Mouse (Mus musculus) naive thymus-derived CD4-positive, alpha-beta T cell, adult 2 months (primary cell): ENCODE data around the gene Ptx3.
"Not testable (repeated sequence)": the region's sequence is repeated elsewhere in the genome, so short reads cannot be mapped to it uniquely, and the experiment has no call there.

ENCODE experiments used
- DNase-seq: peaks from one replicate; pipeline ENCODE4 v3.0.0-alpha.2; 2011; ENCODE audit warnings: low read depth

Gene Ptx3

DNA sequence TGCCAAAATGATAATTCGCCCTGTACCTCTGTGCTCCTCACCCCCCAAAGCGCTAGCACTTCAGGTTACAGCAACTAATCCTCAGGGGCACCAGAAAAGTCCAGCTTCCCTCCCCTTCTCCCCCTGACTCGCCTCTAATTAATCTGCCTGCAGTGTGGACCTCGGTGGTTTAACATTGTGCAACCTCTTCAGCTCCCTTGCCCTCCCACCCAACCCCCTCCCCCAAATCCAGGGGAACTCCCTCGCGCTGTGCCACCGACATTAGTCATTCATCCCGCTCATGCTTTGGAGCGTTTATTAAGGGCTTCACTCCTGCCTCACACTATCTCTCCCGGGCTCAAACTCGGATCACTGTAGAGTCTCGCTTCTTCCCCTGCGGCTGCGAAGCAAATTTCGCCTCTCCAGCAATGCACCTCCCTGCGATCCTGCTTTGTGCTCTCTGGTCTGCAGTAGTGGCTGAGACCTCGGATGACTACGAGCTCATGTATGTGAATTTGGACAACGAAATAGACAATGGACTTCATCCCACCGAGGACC lies at the start of gene Ptx3:
Ptx3 (plus strand) TSS at position 256 of the 537 bp plus-strand sequence.
- DNase-seq, result no peak

DNA sequence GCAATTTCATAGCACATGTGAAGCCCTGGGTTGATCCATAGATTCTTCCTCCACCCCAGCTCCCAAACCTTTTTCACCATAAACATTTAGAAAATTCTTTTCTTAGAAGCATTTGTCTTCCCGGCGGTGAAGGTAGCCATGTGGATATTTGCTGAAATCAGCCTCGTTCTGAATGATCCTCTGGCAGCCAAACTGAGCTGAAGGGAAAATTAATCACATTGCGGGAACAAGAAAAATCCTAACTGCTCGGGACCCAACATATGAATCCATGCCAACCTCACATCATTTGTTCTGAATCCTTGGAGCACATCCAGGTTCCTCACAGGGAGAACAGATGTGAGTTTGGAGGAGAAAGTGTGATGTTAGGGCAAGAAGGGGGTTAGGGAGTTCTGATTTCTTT lies 46.8 kb upstream of the Ptx3 start:
- no peak for DNase-seq

DNA sequence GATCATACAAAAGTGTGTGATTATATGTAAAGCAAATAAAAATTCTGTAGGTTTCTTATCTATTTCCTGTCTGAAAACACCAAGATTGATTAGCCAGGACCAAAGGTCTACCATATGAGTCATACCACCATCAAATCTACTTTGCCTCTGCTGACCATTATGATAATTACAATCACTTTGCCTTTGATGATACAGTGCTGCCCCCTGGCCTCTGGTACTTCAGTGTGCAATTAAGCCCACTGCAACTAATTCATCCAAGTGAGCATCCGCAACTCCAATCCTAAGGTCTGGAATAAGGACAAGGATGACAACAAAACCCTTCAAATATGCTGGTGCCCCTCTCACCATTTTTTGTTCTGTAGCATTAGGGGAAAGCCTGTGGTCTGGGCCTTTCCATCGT lies 40.1 kb upstream of the Ptx3 start:
- no peak for DNase-seq

DNA sequence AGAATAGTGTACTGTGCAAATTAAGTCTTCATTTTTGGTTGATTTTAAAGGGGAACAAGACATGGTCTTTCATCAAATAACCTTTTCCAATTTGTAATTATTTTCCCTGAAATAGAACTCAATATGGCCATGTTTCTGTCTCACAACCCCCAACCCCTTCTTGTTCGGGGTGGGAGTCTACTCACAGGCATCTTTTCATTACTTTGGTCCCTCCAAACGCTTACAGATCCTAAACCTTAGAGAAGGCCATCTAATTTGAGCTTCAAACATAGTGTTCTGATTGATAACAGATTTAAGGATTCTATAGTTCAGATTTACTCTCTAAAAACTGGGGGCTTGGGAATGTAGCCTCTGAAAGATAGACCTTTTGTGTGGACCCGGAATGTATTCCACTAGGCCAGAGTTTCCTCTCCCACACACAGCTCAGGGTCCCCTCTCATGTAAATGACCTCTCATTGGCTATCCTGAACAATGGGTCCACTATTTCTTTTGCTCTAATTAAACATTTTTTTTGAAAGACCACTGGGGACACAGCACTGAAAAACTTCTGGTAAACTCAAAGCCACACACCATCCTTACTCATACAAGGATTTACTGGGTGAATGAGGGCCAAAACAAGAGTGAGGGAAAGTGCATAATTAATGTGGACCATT lies 25.7 kb upstream of the Ptx3 start:
- DNase-seq, result no peak

DNA sequence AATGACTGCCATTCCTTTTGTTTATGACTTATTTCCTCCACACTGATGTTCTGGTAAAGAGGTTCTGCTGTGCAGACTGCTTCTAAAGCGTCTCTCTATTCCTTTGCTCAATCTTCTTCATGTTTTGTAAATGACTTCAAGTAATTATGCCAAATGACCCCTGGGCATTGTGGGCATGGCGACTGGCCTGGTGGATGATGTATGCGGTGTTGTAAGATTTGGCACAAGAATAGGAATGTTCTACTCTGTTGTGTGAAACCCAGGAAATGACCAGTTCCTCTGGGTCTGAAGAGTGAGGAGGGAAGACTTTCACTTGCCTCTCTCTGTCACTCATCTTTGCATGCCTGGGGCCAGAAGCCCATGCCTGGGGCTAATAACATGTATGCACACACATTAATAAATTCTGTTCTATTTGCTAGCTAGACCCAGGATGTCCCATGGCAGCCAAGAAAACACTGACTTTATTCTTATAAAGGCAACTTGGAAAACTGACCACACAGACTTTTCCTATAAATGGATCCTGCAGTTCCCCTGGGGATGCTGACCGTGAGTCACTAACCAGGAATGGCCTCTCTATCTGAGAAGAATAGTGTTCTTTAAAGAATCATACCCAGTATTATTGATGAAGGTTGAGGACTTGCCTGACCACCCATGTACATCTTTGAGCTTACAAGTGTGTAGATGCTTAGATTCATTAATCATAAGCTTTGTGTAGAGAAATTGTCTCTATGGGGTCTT lies 10.7 kb upstream of the Ptx3 start:
- DNase-seq, result no peak

DNA sequence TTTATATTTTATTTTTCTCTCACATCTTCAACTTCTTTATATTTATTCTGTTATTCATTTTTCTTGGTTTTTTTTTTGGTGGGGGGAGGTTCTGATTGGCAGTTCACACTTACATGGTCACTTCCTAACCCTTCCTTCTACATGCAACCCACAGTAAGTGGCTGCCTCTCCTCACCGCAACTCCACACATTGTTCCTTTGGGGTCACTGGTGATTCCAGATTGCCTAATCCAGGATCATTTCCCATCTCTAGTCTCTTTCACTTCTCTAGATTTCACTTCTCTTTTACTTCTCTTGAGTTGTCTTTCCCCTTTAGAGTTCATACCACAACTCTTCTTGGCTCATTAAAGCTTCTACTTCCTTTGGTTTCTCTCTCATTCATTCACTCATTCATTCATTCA lies 6.2 kb upstream of the Ptx3 start:
- no peak for DNase-seq

DNA sequence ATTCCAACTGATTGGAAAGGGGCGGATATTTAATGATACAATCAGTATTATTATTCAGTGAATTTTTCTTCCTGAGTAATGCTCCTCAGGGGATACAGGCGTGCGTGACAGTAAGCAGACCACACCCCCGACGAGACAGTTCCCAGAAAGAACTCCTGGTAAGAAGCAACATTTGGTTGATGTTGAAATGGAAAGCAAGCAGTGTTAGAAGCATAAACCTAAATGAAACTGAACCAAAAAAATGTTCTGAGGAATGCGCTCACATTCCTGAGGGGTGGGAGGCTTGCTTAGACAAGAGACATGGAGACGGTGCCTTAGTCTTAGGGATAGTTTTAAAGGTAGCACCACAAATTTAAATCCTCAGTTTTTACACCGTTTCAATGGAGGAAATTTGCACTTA lies 4.0 kb upstream of the Ptx3 start:
- no peak for DNase-seq

DNA sequence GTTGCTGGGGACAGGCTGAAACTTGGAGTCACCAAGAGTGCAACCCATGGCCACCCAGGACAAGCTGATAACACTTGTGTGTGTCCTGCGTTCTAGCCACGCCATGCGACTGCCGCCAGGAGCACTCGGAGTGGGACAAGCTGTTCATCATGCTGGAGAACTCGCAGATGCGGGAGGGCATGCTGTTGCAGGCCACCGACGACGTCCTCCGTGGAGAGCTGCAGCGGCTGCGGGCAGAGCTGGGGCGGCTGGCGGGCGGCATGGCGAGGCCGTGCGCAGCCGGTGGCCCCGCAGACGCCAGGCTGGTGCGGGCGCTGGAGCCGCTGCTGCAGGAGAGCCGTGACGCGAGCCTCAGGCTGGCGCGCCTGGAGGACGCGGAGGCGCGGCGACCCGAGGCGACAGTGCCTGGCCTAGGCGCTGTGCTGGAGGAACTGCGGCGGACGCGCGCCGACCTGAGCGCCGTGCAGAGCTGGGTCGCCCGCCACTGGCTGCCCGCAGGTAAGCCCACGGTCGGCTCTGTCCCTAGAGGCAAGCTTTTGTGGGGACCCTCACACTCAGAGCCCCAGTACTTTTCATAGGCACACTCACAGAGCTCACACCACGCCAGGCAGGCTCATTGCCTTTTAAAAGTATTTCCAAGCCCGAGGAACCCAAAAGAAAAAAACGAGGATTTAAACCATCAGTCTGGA lies 988 bp downstream of the Ptx3 start:
- no peak for DNase-seq

DNA sequence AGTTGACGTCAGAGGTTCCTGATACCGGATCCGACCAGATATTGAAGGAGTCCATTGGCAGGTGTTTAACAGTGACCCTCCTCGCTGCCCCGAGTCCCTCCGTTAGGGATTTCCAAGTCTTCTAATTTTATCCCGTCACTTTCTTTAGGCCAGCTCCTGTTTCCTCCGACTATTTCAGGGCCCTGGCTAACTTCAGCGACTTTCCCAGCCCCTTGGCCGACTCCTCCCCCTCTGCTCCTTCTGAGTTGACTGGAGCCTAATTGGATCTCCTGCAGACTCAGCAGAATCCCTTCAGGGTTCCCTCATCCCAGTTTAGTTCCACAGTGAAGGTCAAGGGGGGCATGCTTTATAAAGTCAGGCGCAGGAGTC lies 1.5 kb downstream of the Ptx3 start:
- no peak for DNase-seq

DNA sequence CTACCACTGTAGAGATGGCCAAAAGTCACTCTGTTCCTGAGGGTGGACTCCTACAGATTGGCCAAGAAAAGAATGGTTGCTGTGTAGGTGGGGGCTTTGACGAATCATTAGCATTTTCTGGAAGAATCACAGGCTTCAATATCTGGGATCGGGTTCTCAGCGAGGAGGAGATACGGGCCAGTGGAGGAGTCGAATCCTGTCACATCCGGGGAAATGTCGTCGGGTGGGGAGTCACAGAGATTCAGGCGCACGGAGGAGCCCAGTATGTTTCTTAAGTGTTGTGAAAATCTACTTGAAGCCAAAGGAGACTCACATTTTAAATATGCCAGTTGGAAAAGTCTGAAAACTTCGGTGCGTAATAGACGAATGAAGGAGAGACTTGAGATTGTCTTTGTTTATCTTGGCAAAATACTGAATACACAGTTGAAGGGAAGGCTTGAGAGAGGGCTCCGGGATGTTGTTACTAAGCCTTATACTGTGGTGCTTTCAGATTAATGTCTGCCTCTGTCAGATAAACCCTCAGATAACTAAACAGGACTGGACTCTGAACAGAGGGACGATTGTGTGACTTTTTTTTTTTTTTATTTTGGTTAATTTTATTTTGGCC lies 5.3 kb downstream of the Ptx3 start:
- no peak for DNase-seq

DNA sequence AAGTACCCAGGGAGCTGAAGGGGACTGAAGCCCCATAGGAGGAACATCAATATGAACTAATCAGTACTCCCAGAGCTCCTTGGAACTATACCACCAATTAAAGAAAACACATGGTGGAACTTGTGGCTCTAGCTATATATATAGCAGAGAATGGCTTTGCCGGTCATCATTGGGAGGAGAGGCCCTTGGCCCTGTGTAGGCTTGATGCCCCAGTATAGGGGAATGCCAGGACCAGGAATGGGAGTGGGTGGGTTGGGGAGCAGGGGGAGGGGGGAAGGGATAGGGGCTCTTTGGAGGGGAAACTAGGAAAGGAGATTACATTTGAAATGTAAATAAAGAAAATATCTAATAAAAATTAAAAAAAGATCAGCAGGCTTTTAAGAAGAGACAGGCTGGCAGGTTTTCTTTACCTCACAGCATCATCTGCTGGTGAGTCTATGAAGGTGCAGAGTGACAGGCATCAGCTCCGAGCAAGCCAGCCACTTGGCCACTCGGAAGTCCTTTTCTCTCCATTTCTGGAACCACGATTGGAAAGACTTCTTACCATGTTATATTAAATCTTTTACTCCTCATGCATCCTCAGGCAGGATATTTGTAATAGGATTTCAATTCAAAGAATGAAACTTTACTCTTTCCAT lies 16.6 kb downstream of the Ptx3 start:
- not testable (repeated sequence) for DNase-seq

DNA sequence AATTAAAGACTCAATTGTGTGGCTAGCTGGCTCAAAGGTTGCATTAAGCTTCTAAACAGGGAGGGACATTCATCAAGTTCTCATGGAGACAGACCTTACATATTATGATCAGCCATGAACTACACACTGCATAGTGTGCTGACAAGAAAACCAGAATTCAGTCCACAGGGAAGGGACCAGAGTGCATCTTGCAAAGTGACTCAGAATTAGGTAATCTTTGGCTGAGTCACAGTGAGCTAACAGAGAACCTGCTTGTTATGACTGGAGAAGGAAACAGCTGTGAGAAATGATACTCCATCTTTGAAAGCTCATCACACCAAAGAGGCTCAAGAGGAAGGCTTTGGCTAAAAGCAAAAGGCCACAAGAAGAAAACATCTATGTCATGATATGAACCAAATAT lies 20.8 kb downstream of the Ptx3 start:
- no peak for DNase-seq

DNA sequence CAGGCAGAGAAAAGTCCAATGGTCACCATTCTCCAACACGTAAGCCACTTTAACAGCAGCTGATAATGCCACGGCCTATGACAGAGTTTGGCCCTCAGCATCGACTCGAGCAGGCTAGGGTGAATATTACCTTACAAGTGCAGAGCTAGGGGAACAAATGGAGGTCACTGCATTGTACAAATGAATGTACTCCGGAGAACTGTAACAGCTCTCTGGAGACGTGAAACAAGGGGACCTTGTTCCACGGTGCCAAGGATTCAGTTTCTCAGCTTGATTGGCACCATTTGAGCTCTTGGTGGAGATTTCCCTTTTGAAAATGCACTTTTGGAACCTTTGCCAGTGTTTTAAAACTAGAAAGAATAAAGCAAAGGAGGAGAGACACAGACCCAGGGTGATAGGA lies 32.1 kb downstream of the Ptx3 start:
- DNase-seq, result no peak

DNA sequence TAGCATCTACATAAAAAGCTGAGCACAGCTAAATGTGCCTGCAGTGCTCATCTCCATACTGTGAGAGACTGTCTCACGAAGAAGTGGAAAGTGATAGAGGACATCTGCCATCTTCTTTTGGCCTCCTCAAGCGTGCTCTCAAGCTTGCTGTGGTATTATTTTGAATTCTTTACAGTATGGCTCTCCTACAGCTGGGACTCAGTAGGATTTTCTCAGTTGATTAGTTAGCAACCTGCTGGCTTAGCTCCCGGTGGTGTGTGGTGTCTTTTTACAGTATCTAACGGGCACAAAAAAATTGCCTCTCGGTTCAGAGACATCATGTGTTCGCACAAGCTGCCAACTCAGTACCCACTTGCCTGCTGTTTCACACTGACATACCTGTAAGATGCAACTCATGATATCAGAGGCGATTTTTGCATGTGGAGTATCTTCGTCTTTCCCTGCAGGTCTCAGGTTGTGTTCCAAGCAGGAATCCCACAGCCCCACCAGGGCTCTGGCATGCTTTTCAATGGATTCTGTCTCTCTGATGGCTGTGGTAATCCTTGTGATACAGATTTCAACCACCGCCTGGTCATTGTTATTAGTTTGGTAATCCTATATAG lies 34.9 kb downstream of the Ptx3 start:
- no peak for DNase-seq

DNA sequence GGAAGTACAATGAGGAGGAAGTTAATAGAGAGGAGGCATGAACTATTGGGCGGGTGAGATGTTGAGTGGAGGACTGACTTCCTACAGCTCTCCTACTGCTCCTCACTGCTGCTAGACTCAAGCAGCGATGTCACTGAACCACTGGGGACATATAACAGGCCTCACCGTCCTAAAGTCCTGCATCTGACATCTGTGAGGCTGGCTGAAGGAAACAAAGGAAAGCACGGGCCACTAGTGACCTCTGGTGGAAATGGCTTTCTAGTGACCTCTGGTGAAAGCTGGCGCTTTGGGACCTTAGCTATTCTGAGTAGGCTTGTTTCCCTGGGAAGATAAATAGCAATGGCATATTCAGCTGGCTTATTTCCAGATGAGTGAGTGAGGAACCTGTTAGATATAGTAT lies 42.6 kb downstream of the Ptx3 start:
- no peak for DNase-seq

DNA sequence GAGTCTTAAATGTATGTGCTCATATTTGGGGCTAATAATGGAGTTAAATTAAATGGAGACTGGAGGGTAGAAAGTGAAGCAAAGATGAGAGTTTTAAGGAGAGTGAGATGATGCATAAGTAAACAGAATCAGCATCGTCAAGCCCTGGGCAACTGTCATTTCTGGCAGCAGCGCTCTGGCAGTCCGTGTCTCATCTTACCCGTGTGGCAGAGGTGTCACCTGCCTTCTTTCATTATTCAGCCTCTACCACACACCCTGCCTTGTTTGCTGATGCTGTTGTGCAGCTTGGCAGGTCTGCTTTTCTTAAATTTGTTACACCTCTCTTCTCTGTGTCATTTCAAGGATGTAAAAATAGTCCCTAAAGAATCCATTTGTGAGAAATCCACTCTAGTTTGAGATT lies 43.6 kb downstream of the Ptx3 start:
- DNase-seq, result no peak
